Mouse (Mus musculus) ES-Bruce4 (cell line): ENCODE data around the gene Srp54a. TPM values are rescaled to one million over a fixed set of nuclear protein-coding genes. Genes with fewer than 3 reads are reported as not detected.
"Not testable (repeated sequence)": the region's sequence is repeated elsewhere in the genome, so short reads cannot be mapped to it uniquely, and the experiment has no call there.

ENCODE experiments used
- H3K27ac ChIP-seq: 2 replicates; pipeline ENCODE4 v1.5.1; 2012; ENCODE audit warnings: low read length, inconsistent platforms; ENCODE audit not compliant: insufficient read depth
- H3K27me3 ChIP-seq: 2 replicates; pipeline ENCODE4 v1.6.1; 2012; ENCODE audit warnings: mild to moderate bottlenecking, low read length, inconsistent platforms; ENCODE audit not compliant: control insufficient read depth, poor library complexity, insufficient read depth, severe bottlenecking
- H3K36me3 ChIP-seq: 2 replicates; pipeline ENCODE4 v1.6.1; 2012; ENCODE audit warnings: inconsistent platforms, mild to moderate bottlenecking, low read length, moderate library complexity; ENCODE audit not compliant: control insufficient read depth, poor library complexity, insufficient read depth, severe bottlenecking
- H3K4me1 ChIP-seq: one replicate; pipeline ENCODE4 v1.8.1; 2011; ENCODE audit warnings: low read length; ENCODE audit not compliant: control insufficient read depth, insufficient read depth
- H3K4me3 ChIP-seq: 2 replicates; pipeline ENCODE4 v1.5.1; 2011; ENCODE audit warnings: low read depth, mild to moderate bottlenecking, low read length
- H3K9ac ChIP-seq: 2 replicates; pipeline ENCODE4 v1.6.1; 2012; ENCODE audit warnings: low read depth, mild to moderate bottlenecking, inconsistent platforms; ENCODE audit not compliant: poor library complexity, severe bottlenecking
- H3K9me3 ChIP-seq: replicated peaks from 2 replicates; pipeline ENCODE4 v1.6.1; 2012; ENCODE audit warnings: mild to moderate bottlenecking, low read length, inconsistent platforms; ENCODE audit not compliant: control insufficient read depth, poor library complexity, insufficient read depth, severe bottlenecking
- polyA plus RNA-seq: library from polyadenylated mRNA; stranded (reverse); fragments of >200 nt; gene quantifications from 2 replicates; pipeline ENCODE4 v1.2.4, GENCODE M21; 2011; ENCODE audit warnings: low read depth; ENCODE audit not compliant: missing spikeins, insufficient read depth, insufficient read length

The Srp54a gene
- polyA plus RNA-seq, 1 experiment: 132 TPM

GRCm38 (mm10) chr12:55124731-55125130 lies 44.7 kb downstream of the Srp54a start:
- not testable (repeated sequence) for H3K4me1 ChIP-seq, H3K4me3 ChIP-seq, H3K36me3 ChIP-seq, H3K9me3 ChIP-seq, H3K9ac ChIP-seq, H3K27ac ChIP-seq, H3K27me3 ChIP-seq

- not testable (repeated sequence) for H3K36me3 ChIP-seq, H3K9me3 ChIP-seq, H3K4me1 ChIP-seq, H3K4me3 ChIP-seq, H3K27me3 ChIP-seq, H3K9ac ChIP-seq, H3K27ac ChIP-seq
These were observed 55.5 kb downstream of the Srp54a start for GRCm38 (mm10) chr12:55135540-55135939.

GRCm38 (mm10) chr12:55137859-55138258 lies 57.8 kb downstream of the Srp54a start:
- not testable (repeated sequence) for H3K4me3 ChIP-seq, H3K9ac ChIP-seq, H3K36me3 ChIP-seq, H3K27me3 ChIP-seq, H3K9me3 ChIP-seq, H3K4me1 ChIP-seq, H3K27ac ChIP-seq

- H3K4me1 ChIP-seq, H3K27me3 ChIP-seq, H3K36me3 ChIP-seq, H3K4me3 ChIP-seq, H3K27ac ChIP-seq, H3K9ac ChIP-seq, H3K9me3 ChIP-seq: not testable (repeated sequence)
These were observed 74.7 kb downstream of the Srp54a start, which contains the start of gene Srp54b for GRCm38 (mm10) chr12:55154559-55155448. Srp54b (plus strand) TSS chr12:55155104.

- H3K9ac ChIP-seq, H3K27ac ChIP-seq, H3K36me3 ChIP-seq, H3K4me3 ChIP-seq, H3K27me3 ChIP-seq, H3K9me3 ChIP-seq, H3K4me1 ChIP-seq: not testable (repeated sequence)
These were observed 75.4 kb downstream of the Srp54a start for GRCm38 (mm10) chr12:55155449-55155783.

Other genes starting within 250 kb of the Srp54a start
- gene Cfl2, start 217.4 kb upstream of the Srp54a start, polyA plus RNA-seq: 75.2 and 77.5 TPM in 2 replicates
- gene Gm20403, start 93.7 kb upstream of the Srp54a start, polyA plus RNA-seq: not detected in 2 replicates
- 38.8 and 41.0 TPM in 2 replicates for gene Baz1a, start 65.9 kb upstream of the Srp54a start, polyA plus RNA-seq
- 45.9 and 46.7 TPM in 2 replicates for gene 2700097O09Rik, start 152 bp upstream of the Srp54a start, polyA plus RNA-seq
- gene Fam177a, start 44.2 kb downstream of the Srp54a start, polyA plus RNA-seq: 16.5 TPM in 1 of 2 replicates, not detected in the other
- gene Srp54b, start 74.8 kb downstream of the Srp54a start, polyA plus RNA-seq: 41.9 and 56.4 TPM in 2 replicates
- gene 1700047I17Rik2, start 119.3 kb downstream of the Srp54a start, polyA plus RNA-seq: 16.6 TPM in 1 of 2 replicates, not detected in the other
- gene Srp54c, start 149.9 kb downstream of the Srp54a start, polyA plus RNA-seq: 74.2 and 76.7 TPM in 2 replicates
- 32.6 and 34.1 TPM in 2 replicates for gene 1110008L16Rik, start 219.3 kb downstream of the Srp54a start, polyA plus RNA-seq
- 28.3 and 33.7 TPM in 2 replicates for gene Ppp2r3c, start 222.7 kb downstream of the Srp54a start, polyA plus RNA-seq